Mouse (Mus musculus) spleen, adult 2 months (tissue): ENCODE measurements around the gene Stat6.

ENCODE experiments used
- CTCF ChIP-seq: fragments of 200-500 bp; IDR thresholded peaks from 2 replicates; pipeline ENCODE4 v1.5.1; 2011; ENCODE audit warnings: mild to moderate bottlenecking, inconsistent platforms; ENCODE audit not compliant: insufficient read depth, insufficient read length, insufficient replicate concordance; ENCODE audit errors: extremely low read depth
- POLR2A ChIP-seq: fragments of 200-500 bp; IDR thresholded peaks from 2 replicates; pipeline ENCODE4 v1.6.1; 2011; ENCODE audit warnings: low read depth, low read length, inconsistent platforms

DNA sequence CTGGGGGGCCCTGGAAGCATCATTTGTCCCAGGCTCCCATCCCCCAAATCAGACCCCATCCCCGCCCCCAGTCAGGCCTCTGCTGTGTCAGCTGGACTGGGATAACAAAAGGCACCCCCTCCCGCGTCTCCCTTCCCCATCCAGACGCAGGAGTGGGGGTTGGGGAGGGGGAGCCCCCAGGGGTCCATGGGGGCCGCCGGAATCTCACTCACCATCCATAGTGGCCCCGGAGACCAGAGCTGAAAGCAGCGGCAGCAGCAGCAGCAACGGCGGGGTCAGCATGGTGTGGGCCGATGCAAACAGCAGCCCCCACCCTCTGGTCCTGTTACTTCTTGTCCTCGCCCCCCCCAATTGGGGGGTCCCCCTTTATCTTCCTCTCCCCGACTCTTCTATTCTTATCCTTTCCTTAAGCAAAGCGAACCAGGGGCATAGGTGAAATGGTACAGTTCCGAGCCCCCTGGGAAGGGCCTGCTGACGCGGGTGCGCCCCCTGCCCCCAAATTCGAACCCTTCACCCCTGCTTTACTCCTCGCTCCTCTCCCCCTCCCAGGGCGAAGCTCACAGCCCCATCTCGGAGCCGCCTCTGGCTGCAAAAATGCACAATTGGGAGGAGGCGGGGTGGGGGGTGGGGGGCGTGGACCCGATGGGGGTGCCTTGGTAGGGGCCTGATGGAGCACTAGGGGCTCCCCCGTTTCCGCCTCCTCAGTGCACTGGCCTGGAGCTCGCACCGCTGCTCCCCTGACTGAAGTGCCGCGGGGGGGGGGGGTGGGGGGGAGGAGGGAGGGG lies 22.2 kb upstream of the Stat6 start, which contains the start of gene Lrp1:
- TF ChIP-seq CTCF (no peak), POLR2A (no peak)
